Mouse (Mus musculus) spleen, adult 2 months (tissue): ENCODE results near the gene Slc25a22.

Experiments
- CTCF ChIP-seq: fragments of 200-500 bp; IDR thresholded peaks from 2 replicates; pipeline ENCODE4 v1.5.1; 2011; ENCODE audit warnings: mild to moderate bottlenecking, inconsistent platforms; ENCODE audit not compliant: insufficient read depth, insufficient read length, insufficient replicate concordance; ENCODE audit errors: extremely low read depth
- POLR2A ChIP-seq: fragments of 200-500 bp; IDR thresholded peaks from 2 replicates; pipeline ENCODE4 v1.6.1; 2011; ENCODE audit warnings: low read depth, low read length, inconsistent platforms

- TF ChIP-seq CTCF (no peak), POLR2A (no peak)
Measured at GRCm38 (mm10) chr7:141460001-141460390, 22.3 kb upstream of the Slc25a22 start.
